Mouse (Mus musculus) layer of hippocampus, adult 2 months (tissue): Measurements from ENCODE around the gene Ulbp1. TPM values are rescaled to one million over a fixed set of nuclear protein-coding genes. Genes with fewer than 3 reads are reported as not detected.
A peak's percentile ranks its signal among the peaks of the same experiment; 100 is the strongest.

Experiments used
- DNase-seq, 2 experiments: peaks; one replicate each; pipeline ENCODE4 v3.0.0; 2022; ENCODE audit warnings: low spot score in 2 of 2
- H3K27ac ChIP-seq: fragments of 200-600 bp; 2 replicates; pipeline ENCODE4 v1.8.1; 2022
- H3K4me3 ChIP-seq: fragments of 200-600 bp; 2 replicates; pipeline ENCODE4 v1.8.1; 2022; ENCODE audit warnings: mild to moderate bottlenecking
- CTCF ChIP-seq: fragments of 200-600 bp; conservative IDR thresholded peaks from 2 replicates; pipeline ENCODE4 v1.8.1; 2022; ENCODE audit warnings: antibody characterized with exemption, mild to moderate bottlenecking, moderate library complexity
- total RNA-seq, 2 experiments: library from RNA; stranded (reverse); gene quantifications; 2 replicates each; pipeline ENCODE4 v1.2.3; 2021

Ulbp1 gene
- total RNA-seq, 2 experiments from 2014 or later, result 0.08 to 0.42 TPM

DNA sequence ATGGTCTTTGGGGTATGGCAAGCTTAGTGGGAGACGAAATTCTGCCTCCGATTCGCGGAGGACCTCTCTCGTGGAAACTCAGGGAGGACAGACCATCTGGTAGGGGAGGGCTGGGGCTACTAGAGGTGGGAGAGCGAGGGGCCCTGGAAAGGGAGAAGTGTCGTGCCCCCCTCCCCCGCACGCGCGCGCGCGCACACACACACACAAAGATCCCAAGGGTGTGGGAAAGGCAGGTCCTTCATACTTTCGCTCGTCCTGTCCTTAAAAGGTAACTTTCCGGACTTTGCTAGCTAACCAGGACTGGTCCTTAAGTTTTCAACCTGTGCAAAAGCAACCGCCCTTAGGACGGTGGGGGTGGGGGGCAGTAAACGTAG, 81.9 kb downstream of the Ulbp1 start:
- TF ChIP-seq CTCF, result no peak
- DNase-seq, result no peak
- H3K4me3 ChIP-seq, result peak overlapping the region; percentile 59

DNA sequence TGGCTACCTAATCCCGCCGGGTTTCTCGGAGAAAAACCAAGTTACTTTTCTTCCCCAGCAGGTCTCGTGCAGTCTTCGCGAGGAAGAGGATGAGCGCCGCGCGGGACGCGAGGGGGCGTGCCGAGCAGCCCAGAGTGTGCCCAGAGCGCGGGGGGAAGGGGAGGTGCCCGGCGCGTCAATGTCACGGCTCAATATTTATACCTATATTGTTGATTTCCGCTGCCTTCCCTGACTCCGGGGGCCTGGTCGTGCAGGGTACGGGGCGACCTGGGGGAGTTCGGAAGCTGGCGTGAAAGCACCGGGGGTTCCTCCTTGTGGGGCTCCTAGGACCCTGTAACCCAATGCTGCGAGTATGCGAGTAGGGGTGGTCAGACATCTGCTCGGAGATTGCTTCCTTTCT, 82.3 kb downstream of the Ulbp1 start:
- TF ChIP-seq CTCF, result no peak
- Histone ChIP-seq H3K27ac (no peak overlapping the region), H3K4me3 (peak overlapping the region; percentile 59)
- DNase-seq, result no peak

More for the DNA sequence above, 81.9 kb downstream of the Ulbp1 start:
- H3K27ac ChIP-seq, result no peak overlapping the region

Other genes starting within 250 kb of the Ulbp1 start
- gene Lrp11, start 116.2 kb upstream of the Ulbp1 start, total RNA-seq, result 100 to 1,000 TPM; 197 to 200 TPM
- gene Nup43, start 193.9 kb upstream of the Ulbp1 start, total RNA-seq, result 1 to 10 TPM; 5.8 to 8.2 TPM
- gene Pcmt1, start 207.5 kb upstream of the Ulbp1 start, total RNA-seq, result 100 to 1,000 TPM; 151 to 162 TPM
- 10 to 100 TPM; 32.6 to 35.8 TPM for gene Lats1, start 207.6 kb upstream of the Ulbp1 start, total RNA-seq